Mouse (Mus musculus): ENCODE measurements around the gene Sox4.

Gene Sox4

GRCm38 (mm10) chr13:28947740-28948441, 5.6 kb downstream of the Sox4 start:
- no peak for DNase-seq (ENCODE audit: low spot score)

- no peak for DNase-seq (ENCODE audit: low spot score)
These were observed 6.9 kb downstream of the Sox4 start for GRCm38 (mm10) chr13:28946565-28947135.

- DNase-seq (ENCODE audit: low spot score), result no peak
These were observed 7.8 kb downstream of the Sox4 start for GRCm38 (mm10) chr13:28945681-28946080.

GRCm38 (mm10) chr13:28942926-28943325, 10.6 kb downstream of the Sox4 start:
- DNase-seq (ENCODE audit: low spot score), result no peak

GRCm38 (mm10) chr13:28941983-28942630, 11.4 kb downstream of the Sox4 start:
- DNase-seq (ENCODE audit: low spot score), result no peak

- DNase-seq (ENCODE audit: low spot score), result no peak
These were observed 20.1 kb downstream of the Sox4 start for GRCm38 (mm10) chr13:28933375-28933774.

GRCm38 (mm10) chr13:28931776-28932175, 21.7 kb downstream of the Sox4 start:
- no peak for DNase-seq (ENCODE audit: low spot score)

GRCm38 (mm10) chr13:28931266-28931665, 22.2 kb downstream of the Sox4 start:
- DNase-seq (ENCODE audit: low spot score), result peak; percentile 36

- DNase-seq (ENCODE audit: low spot score), result no peak
These were observed 23.1 kb downstream of the Sox4 start for GRCm38 (mm10) chr13:28930364-28930763.

GRCm38 (mm10) chr13:28929936-28930335, 23.6 kb downstream of the Sox4 start:
- no peak for DNase-seq (ENCODE audit: low spot score)

GRCm38 (mm10) chr13:28923136-28923535, 30.4 kb downstream of the Sox4 start:
- no peak for DNase-seq (ENCODE audit: low spot score)

GRCm38 (mm10) chr13:28917379-28918250, 35.9 kb downstream of the Sox4 start:
- no peak for DNase-seq (ENCODE audit: low spot score)

GRCm38 (mm10) chr13:28913656-28914055, 39.9 kb downstream of the Sox4 start:
- no peak for DNase-seq (ENCODE audit: low spot score)

- DNase-seq (ENCODE audit: low spot score), result no peak
These were observed 46.5 kb downstream of the Sox4 start for GRCm38 (mm10) chr13:28906981-28907380.
